Mouse (Mus musculus): ENCODE data around the gene Fgfr2.
A peak's percentile ranks its signal among the peaks of the same experiment; 100 is the strongest.

DNA sequence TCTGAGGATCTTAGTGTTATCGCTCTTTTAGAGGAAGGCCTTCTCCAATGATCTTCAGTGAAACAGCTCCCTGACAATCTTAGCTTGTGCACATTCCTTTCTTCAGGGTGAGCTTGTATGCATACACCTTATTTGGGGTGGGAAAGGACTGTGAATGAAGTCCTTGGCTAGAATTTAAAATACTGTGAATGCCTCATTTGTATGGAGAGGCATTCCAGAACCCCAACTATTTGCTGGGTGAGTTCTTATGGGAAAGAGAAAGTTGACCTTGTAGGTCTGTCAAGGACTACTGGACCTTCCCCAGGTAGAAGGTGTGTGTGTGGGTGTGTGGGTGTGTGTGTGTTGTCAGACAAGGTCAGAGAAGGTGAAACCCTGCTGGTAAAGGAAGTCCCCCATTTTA lies 1462.4 kb downstream of the Fgfr2 start:
- 0 out of 2 replicates have a peak, but pooled peaks have one; percentile 26 for TF ChIP-seq CHD2 (IDR thresholded peaks at IDR 0.05; ENCODE audit: low read depth, low read length)
- TF ChIP-seq HCFC1 (IDR thresholded peaks at IDR 0.05; ENCODE audit: borderline replicate concordance, insufficient read depth, low read length) = no peak
- TF ChIP-seq MAFK (IDR thresholded peaks at IDR 0.05; ENCODE audit: insufficient read depth, low read depth, low read length) = no peak
